Mouse (Mus musculus) kidney, adult 8-10 months (tissue): Measurements from ENCODE around the gene Eif3m.

Experiments used
- DNase-seq, 2 experiments: peaks; one replicate each; pipeline ENCODE4 v3.0.0; 2022

Gene Eif3m

DNA sequence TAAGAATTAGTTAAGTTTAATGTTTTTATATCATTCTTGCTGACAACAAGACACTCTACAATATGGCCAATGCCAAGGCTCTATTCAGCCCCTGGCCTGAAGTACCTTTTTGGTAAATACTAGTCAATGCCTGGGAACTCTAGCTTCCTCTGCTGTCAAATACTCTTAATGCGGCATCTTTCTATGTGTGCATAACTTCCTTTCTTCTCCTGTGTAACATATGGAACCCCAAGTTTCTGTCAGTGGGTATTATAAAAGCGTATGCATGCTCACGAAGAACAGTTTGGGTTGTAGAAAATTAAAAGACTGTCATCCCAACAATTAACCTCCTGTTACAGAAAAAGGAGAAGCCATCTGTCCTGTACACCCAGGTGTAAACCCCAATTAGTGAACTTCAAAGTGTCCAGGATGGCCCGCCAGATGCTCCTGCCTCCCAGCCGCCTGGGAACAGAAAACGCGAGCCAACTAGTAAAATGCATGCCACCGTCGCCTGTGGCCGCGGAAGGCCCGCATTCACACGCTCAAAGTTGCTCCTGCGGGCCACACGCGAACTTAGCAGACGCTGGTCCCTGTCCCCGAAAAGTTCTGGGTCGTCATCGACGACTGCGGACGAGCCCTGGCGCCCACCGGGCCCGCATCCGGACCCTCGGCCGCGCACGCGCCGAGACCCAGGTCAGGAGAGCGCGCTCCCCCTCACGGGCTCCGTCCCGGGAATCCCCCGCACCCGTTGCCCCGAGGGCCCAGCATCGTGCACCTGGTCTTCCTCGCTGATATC lies 501 bp downstream of the Eif3m start:
- DNase-seq: no peak

DNA sequence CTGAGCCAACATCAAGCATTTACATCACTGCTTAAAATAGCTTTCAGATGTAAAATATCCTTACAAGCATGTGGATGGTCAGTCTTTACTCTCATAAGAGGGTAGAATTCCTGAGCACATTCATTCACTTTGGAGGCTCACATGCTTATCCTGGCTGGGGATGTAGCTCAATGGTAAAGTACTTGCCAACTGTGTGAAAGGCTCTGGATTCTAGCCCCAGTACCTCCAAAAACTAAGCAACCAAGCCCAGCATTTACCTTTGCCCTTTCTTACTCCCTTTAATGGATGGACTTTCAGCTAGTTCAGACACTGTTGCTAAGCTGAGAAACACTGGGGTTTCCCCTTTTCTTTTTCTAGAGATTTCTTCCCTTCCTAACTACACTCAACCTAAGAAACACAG lies 9.6 kb downstream of the Eif3m start:
- DNase-seq: no peak

DNA sequence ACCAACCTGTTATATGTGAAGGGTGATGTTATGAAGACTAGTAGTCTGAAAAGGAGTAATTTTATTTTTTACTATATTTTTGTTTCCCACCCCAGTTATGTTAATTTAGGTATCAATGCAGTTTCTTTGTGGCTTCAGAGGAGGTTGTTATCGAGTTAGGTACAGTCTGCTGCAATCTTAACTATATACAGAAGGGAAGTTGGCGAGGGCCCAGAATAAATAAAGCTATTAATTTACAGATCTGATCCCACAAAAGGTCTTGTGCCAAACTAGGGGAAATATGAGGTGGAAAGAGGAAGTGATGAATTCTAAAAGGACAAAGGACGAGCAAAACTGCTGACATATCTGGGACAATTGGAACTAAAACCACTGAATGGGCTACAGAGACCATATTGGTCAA lies 20.7 kb downstream of the Eif3m start:
- DNase-seq: no peak

DNA sequence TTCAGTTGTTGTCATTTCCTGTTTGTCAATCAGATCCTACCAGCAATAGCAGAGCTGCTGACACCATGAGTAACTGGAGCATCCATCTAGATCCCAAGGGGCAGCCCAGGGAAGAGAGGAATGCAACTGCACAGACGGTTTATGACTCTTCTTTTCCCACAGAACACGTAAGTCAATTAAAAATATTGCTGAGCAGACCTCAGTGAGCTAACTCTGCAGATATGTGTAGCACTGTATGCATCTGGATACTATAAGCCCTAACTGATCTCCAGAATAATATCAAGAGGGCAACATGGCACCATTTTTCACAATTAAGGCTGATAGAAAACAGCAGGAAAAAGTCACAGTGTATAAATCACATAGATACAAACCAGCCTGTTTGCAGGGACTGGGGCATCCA lies 22.4 kb downstream of the Eif3m start:
- no peak for DNase-seq

DNA sequence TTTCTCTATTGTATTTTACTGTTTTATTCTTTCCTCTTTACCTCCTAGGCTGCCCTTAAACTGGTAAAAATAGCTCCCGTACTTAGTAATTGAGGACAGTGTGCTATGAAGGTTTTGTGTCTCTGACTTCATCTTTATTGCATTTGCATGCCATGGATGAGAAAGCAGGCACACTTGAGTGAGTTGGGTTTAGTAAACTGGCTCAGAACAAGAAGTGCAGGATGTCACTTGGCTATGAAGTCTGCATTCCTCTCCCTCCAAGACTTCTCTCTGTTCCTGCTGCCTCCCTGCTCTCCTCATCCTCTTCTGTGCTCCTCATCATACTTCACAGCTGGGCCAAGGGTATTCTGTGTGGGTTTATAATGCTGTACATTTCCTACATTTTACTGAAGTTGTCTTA lies 27.9 kb downstream of the Eif3m start:
- DNase-seq: peak in 1 of 2 experiments; percentile 14

DNA sequence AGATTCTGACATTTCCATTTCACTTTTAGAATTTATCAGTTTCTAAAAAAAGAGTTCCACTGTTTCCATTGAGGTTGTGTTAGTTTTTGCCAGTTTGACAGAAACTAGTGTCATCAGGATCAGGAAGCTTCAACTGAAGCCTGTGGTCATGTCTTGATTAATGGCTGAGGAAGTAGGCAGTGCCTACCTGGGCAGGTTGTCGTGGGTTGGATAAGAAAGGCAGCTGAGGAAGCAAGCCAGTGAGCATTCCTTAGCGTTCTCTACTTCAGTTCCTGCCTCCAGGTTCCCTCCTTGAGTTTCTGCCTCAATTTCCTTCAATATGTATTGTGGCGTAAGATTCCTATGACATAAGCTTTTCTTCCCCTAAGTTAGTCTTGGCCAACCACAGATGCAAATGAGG lies 31.1 kb downstream of the Eif3m start:
- no peak for DNase-seq

DNA sequence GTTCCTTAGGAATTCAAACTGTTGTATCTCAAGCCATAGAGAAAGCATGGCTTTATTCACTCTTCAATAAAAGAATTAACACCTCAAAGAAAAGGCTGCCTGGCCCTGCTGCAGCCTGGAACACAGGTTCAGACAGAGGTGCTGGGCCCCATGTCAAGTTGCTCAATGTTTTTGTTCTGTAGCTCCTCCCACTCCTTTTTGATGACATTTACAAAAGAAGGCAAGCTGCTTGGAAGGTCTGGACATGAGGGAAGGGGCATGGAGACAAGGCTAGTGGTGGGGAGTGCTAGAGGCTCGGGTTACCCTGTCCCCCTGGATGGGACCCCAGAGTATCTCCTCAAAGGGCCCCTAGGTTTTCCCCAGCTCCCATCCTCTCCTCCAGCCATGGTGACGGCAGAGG lies 35.2 kb downstream of the Eif3m start:
- DNase-seq: no peak

DNA sequence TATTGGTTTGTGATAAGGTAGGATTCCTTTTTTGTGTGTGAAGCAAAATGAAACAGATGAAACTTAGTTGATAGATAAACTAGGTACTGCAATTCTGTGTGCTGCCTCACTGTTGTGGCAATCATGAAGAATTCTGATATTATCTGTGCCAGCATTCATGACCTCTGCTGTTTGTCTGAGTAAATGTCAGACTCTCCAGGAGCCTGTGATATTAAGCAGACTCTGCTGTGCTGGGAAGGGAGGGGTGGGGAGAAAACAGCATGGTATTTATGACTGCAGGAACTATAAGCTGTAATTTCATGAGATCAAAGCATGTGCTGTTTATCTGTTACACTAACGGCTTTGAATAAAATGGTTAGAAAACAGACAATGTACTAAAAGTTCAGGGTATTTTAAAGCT lies 52.4 kb downstream of the Eif3m start:
- DNase-seq: no peak
